Mouse (Mus musculus) urinary bladder, adult 18-20 months (tissue): ENCODE measurements around the gene Jkamp.

Experiments used
- DNase-seq, 2 experiments: peaks; one replicate each; pipeline ENCODE4 v3.0.0; 2022; ENCODE audit warnings: low spot score in 2 of 2, mixed read lengths in 2 of 2

Jkamp gene

DNA sequence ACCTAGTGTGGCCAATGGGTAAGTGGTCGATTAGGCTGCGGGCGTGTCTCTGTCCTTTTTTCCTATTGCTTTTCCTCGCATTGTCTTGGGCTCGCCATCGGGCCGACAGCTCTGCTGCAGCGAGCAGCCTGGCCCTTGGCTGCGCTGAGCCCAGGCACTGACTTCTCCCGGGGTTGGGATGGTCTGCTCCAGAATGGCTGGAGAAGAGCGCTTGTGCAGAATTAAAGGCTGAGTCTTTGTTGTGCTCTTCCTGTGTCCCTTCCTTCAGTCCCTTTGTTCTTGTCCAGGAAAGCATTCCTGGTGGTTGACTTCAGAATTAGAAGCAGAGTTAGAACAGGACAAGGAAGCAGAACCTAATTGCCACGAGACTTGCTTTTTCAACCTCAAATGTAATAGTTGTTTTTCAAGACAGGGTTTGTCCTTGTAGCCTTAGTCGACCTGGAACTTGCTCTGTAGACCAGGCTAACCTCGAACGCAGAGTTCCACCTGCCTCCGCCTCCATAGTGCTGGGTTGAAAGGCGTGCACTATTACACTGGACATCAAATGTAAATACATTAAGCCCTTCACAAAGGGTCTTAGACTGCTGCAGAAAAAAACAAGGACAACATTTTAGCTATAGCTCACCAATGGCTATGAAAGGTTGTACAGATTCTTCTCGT, 907 bp downstream of the Jkamp start:
- peak in 1 of 2 experiments; percentile 21 for DNase-seq

DNA sequence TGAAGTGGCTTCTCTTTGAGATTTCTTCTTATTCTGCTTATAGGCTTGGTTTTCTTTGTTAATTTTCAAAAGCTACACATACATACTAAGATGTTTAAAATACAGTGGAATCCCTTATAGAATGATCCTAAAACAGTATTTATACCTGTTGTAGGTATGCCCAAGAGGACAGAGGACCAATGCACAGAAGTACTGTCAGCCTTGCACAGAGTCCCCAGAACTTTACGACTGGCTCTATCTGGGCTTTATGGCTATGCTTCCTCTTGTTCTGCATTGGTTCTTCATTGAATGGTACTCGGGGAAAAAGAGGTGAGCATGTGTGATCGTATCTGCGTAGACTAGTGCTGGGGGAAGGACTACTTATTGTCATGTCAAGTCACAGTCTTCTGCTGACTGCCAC, 4.4 kb downstream of the Jkamp start:
- no peak for DNase-seq

DNA sequence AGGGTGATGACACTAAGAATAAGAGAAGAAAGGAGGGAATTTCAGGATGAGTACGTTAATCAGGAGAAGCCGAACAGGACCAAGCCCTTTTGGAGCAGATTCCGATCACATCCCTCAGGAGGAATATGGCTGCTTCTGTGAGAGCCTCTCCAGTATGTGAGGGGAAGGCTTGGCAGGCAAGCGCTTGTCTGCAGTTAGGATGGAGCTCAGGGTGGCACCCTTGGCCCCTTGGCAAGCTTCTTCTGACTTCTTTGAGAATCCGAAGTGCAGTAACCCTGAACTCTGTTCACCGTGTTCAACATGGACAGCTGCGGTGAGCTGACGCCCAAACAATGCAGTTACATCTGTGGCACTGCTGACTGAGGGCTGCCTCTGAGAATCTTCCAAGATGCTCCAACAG, 11.6 kb downstream of the Jkamp start:
- DNase-seq = no peak

DNA sequence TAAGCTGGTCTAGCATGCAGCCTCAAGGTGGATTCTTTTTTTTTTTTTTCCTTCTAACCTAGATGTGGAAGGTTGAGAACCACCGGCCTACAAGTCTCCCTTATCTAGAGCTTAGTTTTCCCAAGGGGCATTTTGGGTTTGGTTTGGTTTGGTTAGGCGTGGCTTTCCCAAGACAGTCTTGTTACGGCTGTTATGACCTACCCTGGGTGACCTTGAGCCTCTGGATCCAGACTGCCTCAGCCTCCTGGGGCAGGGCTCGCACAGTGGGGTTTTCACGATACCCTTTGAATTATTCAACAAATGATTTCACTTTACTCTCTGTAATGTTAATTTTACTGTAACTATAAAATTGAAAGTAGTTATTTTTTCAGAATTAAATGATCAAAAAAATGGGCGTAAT, 17.4 kb downstream of the Jkamp start:
- DNase-seq = no peak

DNA sequence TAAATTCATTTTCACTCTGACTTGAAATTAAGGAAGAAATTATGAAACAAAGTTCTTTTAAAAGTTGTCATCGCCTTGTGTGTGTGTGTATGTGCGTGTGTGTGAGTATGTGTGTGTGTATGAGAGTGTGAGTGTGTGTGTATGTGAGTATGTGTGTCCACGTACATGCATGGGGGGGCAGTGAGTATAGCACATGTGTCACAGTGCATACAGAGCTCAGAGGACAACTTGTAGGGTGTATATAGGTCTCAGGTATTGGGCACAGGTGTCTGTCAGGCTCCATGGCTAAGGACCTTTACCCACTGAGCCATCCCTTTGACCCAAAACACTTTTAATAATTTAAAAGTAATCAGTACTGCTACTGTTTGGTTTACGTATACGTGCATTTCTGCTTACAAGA, 18.6 kb downstream of the Jkamp start:
- DNase-seq = no peak

DNA sequence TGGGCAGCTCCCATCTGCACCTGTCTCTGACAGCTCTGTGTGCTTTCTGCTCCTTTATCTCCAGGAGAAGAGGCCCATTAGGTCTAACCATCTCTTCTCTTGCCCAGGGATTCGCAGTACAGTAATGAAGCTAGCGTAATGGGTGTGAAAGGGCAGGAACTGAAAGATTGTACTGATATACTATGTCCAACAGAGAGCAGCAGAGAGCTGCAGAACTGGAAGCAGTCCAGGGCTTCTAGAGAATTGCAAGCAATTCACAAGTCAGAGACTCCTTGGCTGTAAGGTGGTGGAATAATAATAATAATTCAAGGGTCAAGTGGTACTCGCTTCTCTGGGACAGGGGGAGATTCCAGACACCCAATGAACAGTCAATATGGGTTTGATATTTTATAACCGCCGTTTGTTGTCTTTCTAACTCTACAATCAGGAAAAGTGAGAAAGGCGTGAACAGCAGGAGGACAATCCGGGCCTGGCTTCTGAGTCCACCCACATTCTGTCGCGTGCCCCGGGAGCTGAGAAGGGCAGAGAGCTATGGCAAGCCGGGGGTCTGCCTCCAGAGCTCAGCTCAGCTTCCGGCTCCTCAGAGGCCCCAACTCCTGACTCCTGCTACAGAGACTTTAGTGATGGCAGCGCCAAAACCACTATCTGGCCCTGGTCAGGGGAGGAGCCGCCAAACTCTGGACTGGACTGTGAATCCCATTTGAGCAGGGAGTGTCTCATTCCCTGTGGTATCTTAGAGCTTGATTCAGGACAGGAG, 19.3 kb downstream of the Jkamp start:
- DNase-seq = peak; percentile 30 to 34

DNA sequence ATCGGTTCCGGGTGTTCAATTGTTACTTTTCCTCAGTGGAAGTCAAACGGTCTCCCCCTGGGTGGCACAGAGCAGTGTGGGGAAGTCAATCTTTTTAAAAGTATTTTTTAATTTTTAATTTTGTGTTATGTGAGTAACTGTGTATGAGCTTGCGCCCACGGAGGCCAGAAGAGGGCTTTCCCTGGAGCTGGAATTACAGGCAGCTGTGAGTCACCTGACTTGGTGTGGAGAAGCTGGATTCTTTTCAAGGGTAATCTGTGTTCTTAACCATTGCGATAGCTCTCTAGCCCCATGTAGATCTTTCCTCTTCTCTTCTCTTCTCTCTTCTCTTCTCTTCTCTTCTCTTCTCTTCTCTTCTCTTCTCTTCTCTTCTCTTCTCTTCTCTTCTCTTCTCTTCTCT, 29.7 kb downstream of the Jkamp start:
- DNase-seq = no peak

DNA sequence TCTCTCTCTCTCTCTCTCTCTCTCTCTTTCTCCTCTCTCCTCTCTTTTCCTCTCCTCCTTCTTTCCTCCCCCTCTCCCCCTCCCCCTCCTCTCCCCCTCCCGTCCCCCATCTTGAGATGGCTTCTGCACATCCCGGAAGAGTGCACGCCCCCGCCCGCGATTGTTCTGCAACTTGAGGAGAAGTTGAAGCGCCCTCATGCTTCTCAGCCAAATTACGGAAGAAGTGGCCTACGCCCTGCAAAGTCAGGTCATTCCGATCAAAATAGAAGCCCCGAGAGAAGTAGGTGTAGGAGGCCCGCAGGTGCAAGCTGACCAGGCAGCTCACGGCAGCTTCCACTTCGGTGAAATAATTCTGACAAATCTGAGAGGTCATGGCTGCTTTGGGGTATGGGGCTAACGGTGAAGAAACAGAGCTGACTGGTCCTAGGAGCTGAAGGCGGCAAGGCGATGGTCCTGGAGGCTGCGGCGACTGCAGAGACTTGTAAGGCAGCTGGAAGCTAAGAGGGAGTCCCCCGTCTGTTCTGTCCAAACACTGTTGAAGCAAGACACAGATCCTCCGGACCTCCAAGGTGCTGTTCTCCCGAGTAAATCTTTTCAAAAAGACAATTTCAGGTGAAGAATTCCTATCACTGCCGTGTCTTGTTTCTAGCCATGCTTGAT, 30.4 kb downstream of the Jkamp start:
- DNase-seq = no peak

DNA sequence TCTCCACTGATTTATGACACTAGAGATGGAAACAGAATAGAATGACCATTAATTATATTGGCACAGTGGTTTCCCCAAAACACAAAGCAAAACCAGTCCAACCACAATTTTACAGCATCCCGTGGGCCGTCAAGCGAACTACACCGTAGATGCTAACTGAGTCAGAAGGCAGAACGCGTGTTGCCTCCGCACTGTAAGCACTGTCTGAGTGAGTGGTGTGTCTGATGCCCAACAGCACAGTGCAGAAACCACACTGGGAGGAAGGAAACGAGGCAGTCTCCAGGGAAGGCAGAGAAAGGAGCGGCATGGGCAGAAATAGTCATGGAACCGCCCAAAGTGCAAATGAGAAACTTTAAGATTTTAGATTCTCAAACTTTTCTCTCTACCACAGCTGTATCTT, 43.8 kb downstream of the Jkamp start:
- no peak for DNase-seq

DNA sequence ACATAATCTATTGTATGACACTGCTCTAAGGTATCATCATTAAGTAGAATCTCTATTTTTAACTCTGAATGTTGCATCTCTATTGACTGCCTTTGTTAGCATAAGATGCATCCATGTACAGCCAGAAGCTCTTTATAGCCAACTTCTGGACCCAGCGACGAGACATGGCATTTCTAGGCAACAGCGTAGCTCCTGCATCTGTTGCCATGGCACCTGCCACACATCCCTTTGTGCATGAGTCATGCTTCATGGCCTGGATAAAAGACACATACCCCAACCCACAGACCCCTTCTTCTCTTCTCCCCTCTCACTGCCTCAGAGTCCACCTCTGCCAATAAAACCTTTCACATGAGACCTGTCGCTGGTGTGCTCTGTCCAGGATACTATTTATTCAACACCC, 65.4 kb downstream of the Jkamp start:
- DNase-seq = no peak
